Mouse (Mus musculus) ovary, adult 10 weeks (tissue): Measurements from ENCODE around the gene Ppp1r3c. TPM values are rescaled to one million over a fixed set of nuclear protein-coding genes. Genes with fewer than 3 reads are reported as not detected.

Source experiments
- polyA plus RNA-seq: library from polyadenylated mRNA; stranded (reverse); fragments of 350-450 nt; fragmentation: Illumina TruSeq; extraction: RNeasy Lipid Tissue Mini Kit (QIAGEN cat#74804); gene quantifications from one replicate; pipeline ENCODE4 v1.2.3, GENCODE M21; 2014

The Ppp1r3c gene
- polyA plus RNA-seq = 7.8 TPM

DNA sequence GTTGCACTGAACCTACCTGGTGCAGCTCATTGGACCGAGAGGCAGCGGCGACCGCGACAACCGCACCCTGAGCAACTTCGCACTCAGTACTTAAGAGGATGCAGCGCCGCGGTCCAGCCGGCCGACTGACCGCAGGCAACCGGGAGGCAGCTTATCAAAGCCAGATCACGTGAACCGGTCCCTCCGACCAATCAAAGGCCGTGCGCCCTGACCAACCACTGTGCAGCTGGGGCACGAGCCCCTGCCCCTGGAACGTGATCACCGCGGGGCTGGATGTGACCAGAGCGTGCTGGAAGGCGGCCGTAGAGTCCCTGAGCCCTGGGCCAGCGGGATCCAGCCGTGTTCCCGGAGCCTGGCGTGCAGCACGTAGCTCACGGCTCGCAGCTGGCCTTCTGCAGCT, at the start of gene Ppp1r3c:
TSS of gene Ppp1r3c (minus strand) at position 117 of the 400 bp plus-strand sequence.

Other genes with a start within 250 kb of the Ppp1r3c start
- gene Hectd2, start 182.0 kb downstream of the Ppp1r3c start, polyA plus RNA-seq = 6.4 TPM
- gene Tnks2, start 97.6 kb upstream of the Ppp1r3c start, polyA plus RNA-seq = 270 TPM
- 26.2 TPM for gene Fgfbp3, start 183.0 kb upstream of the Ppp1r3c start, polyA plus RNA-seq
- 55.5 TPM for gene Btaf1, start 189.4 kb upstream of the Ppp1r3c start, polyA plus RNA-seq